In the genomic region with DNA sequence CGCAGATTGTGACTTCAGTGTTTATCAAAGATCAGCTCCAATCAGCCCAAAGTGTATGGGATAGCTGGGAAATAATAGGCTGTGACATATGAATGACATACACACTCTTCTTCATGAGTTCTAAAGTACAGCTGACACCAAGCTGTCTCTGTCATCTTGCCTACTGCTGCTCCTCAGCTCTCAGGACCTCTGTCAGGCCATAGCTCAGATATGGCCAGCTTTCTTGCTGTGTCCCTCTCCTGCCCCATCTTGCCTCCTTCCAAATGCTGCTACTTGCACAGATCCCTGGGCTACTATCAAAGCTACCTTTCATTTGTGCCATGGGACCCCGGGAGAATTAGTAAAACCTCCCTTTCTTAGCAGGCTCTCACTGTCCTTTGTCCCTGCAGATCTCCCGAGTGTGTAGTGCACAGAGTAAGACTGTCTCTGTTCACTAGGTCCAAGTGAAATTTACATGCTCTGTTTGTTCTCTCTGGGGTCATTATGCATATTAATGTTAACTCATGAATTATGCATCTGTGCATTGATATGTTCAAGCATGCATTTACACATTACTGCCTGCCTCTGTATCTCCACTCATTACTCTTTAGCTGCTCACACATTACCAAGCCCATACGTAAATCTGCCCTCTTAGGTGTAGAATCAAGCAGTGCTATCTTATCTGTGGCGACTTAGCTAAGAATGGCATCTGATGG, we compare ENCODE assay signal across 14 mouse cellular contexts. TPM values are rescaled to one million over a fixed set of nuclear protein-coding genes. Genes with fewer than 3 reads are reported as not detected.
DNase-seq lines count a peak whose midpoint lies in the region; ATAC-seq lines count a peak whose summit lies in the region.
"Had no signal": no experiment of that assay in that cellular context is flagged by ENCODE, and none has a peak within 500 bp of the region (broad histone marks: within the 10 kb centered on the region; RNA-seq: fewer than 3 reads in every experiment).

No protein-coding gene starts in this region.

- 32% methylated on average over 5 of the region's 5 CpGs for WGBS in forebrain, embryonic 14.5 days
- WGBS in hindbrain, embryonic 14.5 days = 36% methylated on average over 5 of the region's 5 CpGs
- WGBS in midbrain, embryonic 14.5 days = 33% methylated on average over 5 of the region's 5 CpGs

- H3K9me3 ChIP-seq in forebrain, embryonic 14.5 days (replicated peaks; ENCODE audit: control insufficient read depth, low read length) = no peaks in the 10 kb centered on the region
- H3K9me3 ChIP-seq in hindbrain, embryonic 14.5 days (ENCODE audit: control insufficient read depth, low read length) = no peaks in the 10 kb centered on the region
- H3K9me3 ChIP-seq in midbrain, embryonic 14.5 days (ENCODE audit: control insufficient read depth, low read length) = no peaks in the 10 kb centered on the region
- H3K9me3 ChIP-seq: limb, embryonic 12.5 days had no signal

- H3K4me2 ChIP-seq in forebrain, embryonic 14.5 days (ENCODE audit: low read length) = no peak overlapping the region
- H3K4me2 ChIP-seq in hindbrain, embryonic 14.5 days (replicated peaks) = no peak overlapping the region
- H3K4me2 ChIP-seq in midbrain, embryonic 14.5 days (ENCODE audit: low read length) = no peak overlapping the region
- H3K4me2 ChIP-seq: limb, embryonic 12.5 days had no signal

- intact Hi-C loops in heart, postnatal 14 days (cut with DNase I) = no loop called here

- H3K27ac ChIP-seq in forebrain, embryonic 14.5 days (ENCODE audit: low read depth, low read length) = peak overlapping the region; percentile 74
- H3K27ac ChIP-seq in hindbrain, embryonic 14.5 days = peak overlapping the region; percentile 47; the same call in 1 of the 2 replicates
- peak overlapping the region; percentile 84 for H3K27ac ChIP-seq in midbrain, embryonic 14.5 days (replicated peaks; ENCODE audit: low read depth, low read length)
- H3K27ac ChIP-seq: layer of hippocampus, adult 2 months; limb, embryonic 12.5 days; liver, embryonic 14.5 days had no signal

- no peaks in the 10 kb centered on the region for H3K27me3 ChIP-seq in forebrain, embryonic 14.5 days (replicated peaks; ENCODE audit: control insufficient read depth, insufficient read depth, low read length)
- H3K27me3 ChIP-seq in hindbrain, embryonic 14.5 days (ENCODE audit: control insufficient read depth, insufficient read depth, low read length) = no peaks in the 10 kb centered on the region
- no peaks in the 10 kb centered on the region for H3K27me3 ChIP-seq in midbrain, embryonic 14.5 days (ENCODE audit: control insufficient read depth, insufficient read depth, low read length)
- H3K27me3 ChIP-seq: limb, embryonic 12.5 days had no signal

- no peaks in the 10 kb centered on the region for H3K36me3 ChIP-seq in forebrain, embryonic 14.5 days (ENCODE audit: control insufficient read depth, insufficient read depth, low read length)
- no peaks in the 10 kb centered on the region for H3K36me3 ChIP-seq in hindbrain, embryonic 14.5 days (replicated peaks; ENCODE audit: control insufficient read depth, insufficient read depth)
- no peaks in the 10 kb centered on the region for H3K36me3 ChIP-seq in midbrain, embryonic 14.5 days (ENCODE audit: control insufficient read depth, insufficient read depth, low read length)
- H3K36me3 ChIP-seq: limb, embryonic 12.5 days had no signal

- H3K4me1 ChIP-seq in forebrain, embryonic 14.5 days (ENCODE audit: control insufficient read depth, insufficient read depth, low read length) = peaks cover 7% of the 10 kb centered on the region; the same call in 1 of the 2 replicates
- peaks cover 13% of the 10 kb centered on the region for H3K4me1 ChIP-seq in hindbrain, embryonic 14.5 days (replicated peaks; ENCODE audit: control insufficient read depth, insufficient read depth, low read length)
- peaks cover 17% of the 10 kb centered on the region; the same call in 1 of the 2 replicates for H3K4me1 ChIP-seq in midbrain, embryonic 14.5 days (ENCODE audit: control insufficient read depth, insufficient read depth, low read length)

- peak; percentile 51 for DNase-seq in forebrain, embryonic 14.5 days (ENCODE audit: low spot score)
- DNase-seq in hindbrain, embryonic 14.5 days (ENCODE audit: low spot score) = peak; percentile 42
- DNase-seq in midbrain, embryonic 14.5 days = peak; percentile 64
- DNase-seq in retina, postnatal 1 day = peak; percentile 56
- DNase-seq in urinary bladder, postnatal 4 days (ENCODE audit: low spot score in 2 of 2) = no peak
- DNase-seq in heart, postnatal 14 days = no peak
- DNase-seq: cerebellum, adult 9-11 months; lung, postnatal 10 days; right cerebral cortex, postnatal 14 days had no signal

- no peak overlapping the region for H3K9ac ChIP-seq in forebrain, embryonic 14.5 days (ENCODE audit: low read length)
- H3K9ac ChIP-seq in hindbrain, embryonic 14.5 days = no peak overlapping the region
- no peak overlapping the region for H3K9ac ChIP-seq in midbrain, embryonic 14.5 days (replicated peaks; ENCODE audit: low read length)
- H3K9ac ChIP-seq: limb, embryonic 12.5 days; liver, embryonic 14.5 days had no signal

- H3K4me3 ChIP-seq in forebrain, embryonic 14.5 days (ENCODE audit: low read depth, low read length) = no peak overlapping the region
- H3K4me3 ChIP-seq in hindbrain, embryonic 14.5 days (replicated peaks; ENCODE audit: low read length) = no peak overlapping the region
- no peak overlapping the region for H3K4me3 ChIP-seq in midbrain, embryonic 14.5 days (replicated peaks; ENCODE audit: low read depth, low read length)
- H3K4me3 ChIP-seq: layer of hippocampus, adult 2 months; limb, embryonic 12.5 days had no signal

- ATAC-seq in forebrain, embryonic 14.5 days = peak; percentile 90
- peak; percentile 71; the same call in 1 of the 2 replicates for ATAC-seq in hindbrain, embryonic 14.5 days (ENCODE audit: low FRiP score)
- ATAC-seq in midbrain, embryonic 14.5 days (ENCODE audit: low FRiP score, low TSS enrichment) = peak; percentile 80
- no peak for ATAC-seq in cerebellum, adult (ENCODE audit: insufficient number of reproducible peaks, low FRiP score, low TSS enrichment)

RNA-seq across cellular contexts. Expression of gene Plb1, which starts 45.6 kb away (rescaled TPM):
- polyA plus RNA-seq in forebrain, embryonic 14.5 days (2014; fragmentation: Nextera tagmentation; extraction: Ambion mirVana) = 0.09 TPM in 1 of 2 replicates, not detected in the other
- 0.22 TPM in 1 of 2 replicates, not detected in the other for polyA plus RNA-seq in hindbrain, embryonic 14.5 days (2014; fragmentation: Nextera tagmentation; extraction: Ambion mirVana)
- not detected in 2 replicates for polyA plus RNA-seq in midbrain, embryonic 14.5 days (2014; fragmentation: Nextera tagmentation; extraction: Ambion mirVana)
- total RNA-seq in heart, postnatal 14 days (2021) = 1 to 10 TPM; 1.5 to 2.0 TPM
- total RNA-seq: granulocyte monocyte progenitor cell, adult 5-6 weeks had no signal

Comparison
In these comparisons a context has a peak if more than half of its experiments do, and no peak if none do; other contexts are left out.
1. DNase-seq: peak in forebrain, embryonic 14.5 days (single experiment), hindbrain, embryonic 14.5 days (single experiment), midbrain, embryonic 14.5 days (single experiment) and retina, postnatal 1 day (single experiment); none in urinary bladder, postnatal 4 days (0 of 2) and heart, postnatal 14 days (0 of 2).
2. Peak in every context shown above with its lines, with median percentiles within 50 percentile points of each other: H3K27ac ChIP-seq.